Mouse (Mus musculus): Measurements from ENCODE around the gene Gpat2. TPM values are rescaled to one million over a fixed set of nuclear protein-coding genes. Genes with fewer than 3 reads are reported as not detected.

The Gpat2 gene
- polyA plus RNA-seq (2012; rRNA removed), result 0.60 and 0.61 TPM in 2 replicates

GRCm38 (mm10) chr2:127424977-127425376, at the start of gene Gpat2:
TSS of gene Gpat2 (plus strand) at chr2:127425199.

GRCm38 (mm10) chr2:127444055-127444789, 19.2 kb downstream of the Gpat2 start, which contains the start of gene Fahd2a:
TSS of gene Fahd2a (minus strand) at chr2:127444565.

Other genes starting within 250 kb of the Gpat2 start
- 0.61 and 0.70 TPM in 2 replicates for gene 1810024B03Rik, start 216.9 kb upstream of the Gpat2 start, polyA plus RNA-seq (2012; rRNA removed)
- 20.5 and 21.5 TPM in 2 replicates for gene Snrnp200, start 216.8 kb upstream of the Gpat2 start, polyA plus RNA-seq (2012; rRNA removed)
- gene Ciao1, start 177.4 kb upstream of the Gpat2 start, polyA plus RNA-seq (2012; rRNA removed), result 32.3 and 35.5 TPM in 2 replicates
- 9.6 and 9.9 TPM in 2 replicates for gene Tmem127, start 177.3 kb upstream of the Gpat2 start, polyA plus RNA-seq (2012; rRNA removed)
- gene Stard7, start 155.0 kb upstream of the Gpat2 start, polyA plus RNA-seq (2012; rRNA removed), result 31.9 and 35.9 TPM in 2 replicates
- gene Dusp2, start 89.0 kb upstream of the Gpat2 start, polyA plus RNA-seq (2012; rRNA removed), result 3.8 and 4.8 TPM in 2 replicates
- not detected in 2 replicates for gene Astl, start 86.6 kb upstream of the Gpat2 start, polyA plus RNA-seq (2012; rRNA removed)
- gene Adra2b, start 62.0 kb upstream of the Gpat2 start, polyA plus RNA-seq (2012; rRNA removed), result 3.1 and 3.7 TPM in 2 replicates
- 9.2 and 9.7 TPM in 2 replicates for gene Fahd2a, start 19.4 kb downstream of the Gpat2 start, polyA plus RNA-seq (2012; rRNA removed)
- 0.50 and 0.65 TPM in 2 replicates for gene Kcnip3, start 96.9 kb downstream of the Gpat2 start, polyA plus RNA-seq (2012; rRNA removed)
- gene Prom2, start 116.3 kb downstream of the Gpat2 start, polyA plus RNA-seq (2012; rRNA removed), result not detected in 2 replicates
- gene Zfp661, start 161.9 kb downstream of the Gpat2 start, polyA plus RNA-seq (2012; rRNA removed), result 2.0 and 2.1 TPM in 2 replicates
- 47.2 and 49.9 TPM in 2 replicates for gene Mrps5, start 162.0 kb downstream of the Gpat2 start, polyA plus RNA-seq (2012; rRNA removed)
- gene Mal, start 231.5 kb downstream of the Gpat2 start, polyA plus RNA-seq (2012; rRNA removed), result 0.03 and 0.10 TPM in 2 replicates

All from liver, embryonic 18 days (tissue).